Mouse (Mus musculus): ENCODE results near the gene Gm11639.
"Not testable (repeated sequence)": the region's sequence is repeated elsewhere in the genome, so short reads cannot be mapped to it uniquely, and the experiment has no call there.

The Gm11639 gene

DNA sequence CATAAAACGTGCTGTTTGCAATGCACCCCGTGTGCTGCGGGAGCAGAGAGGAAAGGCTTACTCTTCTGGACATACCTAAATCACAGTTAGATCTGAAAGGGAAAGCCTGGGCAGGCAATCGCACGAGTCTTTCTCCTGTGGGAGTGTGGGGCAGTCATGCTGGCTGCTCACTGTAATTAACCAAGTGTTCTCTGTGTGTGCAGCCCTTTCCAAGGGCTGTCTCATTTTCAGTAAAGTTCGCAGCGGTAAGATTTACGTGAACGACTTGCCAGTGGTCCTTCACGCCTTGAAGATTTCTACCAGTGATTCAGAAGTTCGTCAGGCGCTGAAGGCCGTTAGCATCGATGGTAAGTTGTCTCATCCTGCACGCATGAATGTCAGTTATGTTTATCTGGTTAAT, 18.6 kb downstream of the Gm11639 start:
- DNase-seq (ENCODE audit: low read depth): no peak

DNA sequence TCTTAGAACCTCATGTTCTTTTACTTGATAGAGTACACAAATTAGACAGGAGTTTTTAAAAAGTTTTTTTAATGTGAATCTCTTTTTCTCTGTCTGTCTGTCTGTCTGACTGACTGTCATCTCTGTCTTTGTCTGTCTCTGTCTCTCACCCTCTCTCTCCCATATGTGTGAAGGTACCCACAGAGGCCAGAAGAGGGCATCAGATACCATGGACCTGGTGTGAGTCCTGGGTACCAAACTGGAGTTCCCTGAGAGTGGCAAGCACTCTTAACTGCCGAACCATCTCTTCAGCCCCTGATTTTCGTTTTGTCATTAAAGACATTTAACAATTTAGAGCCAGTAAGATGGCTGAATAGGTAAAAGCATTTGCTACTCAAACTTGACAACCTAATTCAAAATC, 21.6 kb downstream of the Gm11639 start:
- peak; percentile 32 for DNase-seq (ENCODE audit: low read depth)

DNA sequence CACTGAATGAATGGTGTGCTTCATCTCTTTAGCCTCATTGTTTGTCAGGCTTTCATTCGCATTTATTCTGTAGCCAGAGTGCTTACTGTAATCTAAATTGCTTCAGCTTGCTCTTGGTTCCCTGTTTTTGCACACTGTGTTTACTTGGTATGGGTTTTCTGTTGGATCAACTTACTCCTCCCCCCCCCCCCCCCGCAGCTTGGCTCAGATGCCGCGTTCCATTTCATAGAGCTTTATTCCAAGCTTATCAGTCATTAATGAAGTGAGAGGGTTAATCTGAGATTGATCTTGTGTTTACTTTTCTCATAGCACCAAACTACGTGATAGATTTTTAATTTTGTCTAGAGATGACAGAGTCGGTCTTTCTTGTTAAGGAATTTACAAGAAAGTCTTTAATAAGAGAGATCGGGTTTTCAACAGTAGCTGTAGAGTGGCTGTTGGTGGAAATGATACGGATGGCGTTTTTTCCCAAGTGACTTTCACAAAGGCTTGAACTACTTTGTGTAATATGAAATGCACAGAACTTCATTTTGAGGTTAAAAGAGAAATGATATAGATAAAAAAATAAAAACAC, 59.6 kb downstream of the Gm11639 start:
- no peak for DNase-seq (ENCODE audit: low read depth)

DNA sequence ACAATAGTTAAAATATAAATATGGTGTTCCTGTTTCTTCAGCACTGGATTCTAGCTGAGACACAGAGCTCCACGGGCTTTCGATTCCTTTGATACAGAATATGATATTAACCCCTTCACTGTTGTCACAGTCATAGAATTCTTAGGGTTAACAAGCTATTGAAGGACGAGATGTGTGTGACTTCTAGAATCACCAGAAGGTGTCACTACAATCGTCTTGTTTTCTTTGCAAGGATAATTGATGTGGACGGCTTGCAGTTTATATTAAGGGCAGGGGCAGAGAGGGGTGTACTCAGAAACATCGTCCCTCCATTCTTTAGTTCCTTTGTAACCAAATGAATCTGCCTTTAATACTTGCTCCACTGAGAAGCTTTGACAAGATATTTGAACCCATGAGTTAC, 80.3 kb downstream of the Gm11639 start:
- DNase-seq (ENCODE audit: low read depth): peak; percentile 4

DNA sequence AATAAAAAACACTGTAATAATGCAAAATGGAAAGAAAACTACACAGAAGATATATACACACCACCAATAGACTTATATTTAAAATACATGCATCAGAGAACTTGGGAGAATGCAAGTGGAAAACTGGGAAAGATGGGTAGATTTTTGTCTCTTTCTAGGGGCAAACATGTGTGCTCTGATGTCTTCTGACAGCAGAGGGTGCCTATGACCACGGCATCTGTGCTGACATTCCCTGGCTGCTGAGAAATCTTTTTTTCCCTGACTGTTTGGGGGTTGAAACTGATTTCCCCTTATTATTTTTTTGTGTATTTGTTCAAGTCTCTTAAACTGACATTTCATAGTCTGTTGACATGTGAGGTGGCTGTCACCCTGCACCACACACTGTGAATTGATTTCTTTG, 81.6 kb downstream of the Gm11639 start:
- no peak for DNase-seq (ENCODE audit: low read depth)

DNA sequence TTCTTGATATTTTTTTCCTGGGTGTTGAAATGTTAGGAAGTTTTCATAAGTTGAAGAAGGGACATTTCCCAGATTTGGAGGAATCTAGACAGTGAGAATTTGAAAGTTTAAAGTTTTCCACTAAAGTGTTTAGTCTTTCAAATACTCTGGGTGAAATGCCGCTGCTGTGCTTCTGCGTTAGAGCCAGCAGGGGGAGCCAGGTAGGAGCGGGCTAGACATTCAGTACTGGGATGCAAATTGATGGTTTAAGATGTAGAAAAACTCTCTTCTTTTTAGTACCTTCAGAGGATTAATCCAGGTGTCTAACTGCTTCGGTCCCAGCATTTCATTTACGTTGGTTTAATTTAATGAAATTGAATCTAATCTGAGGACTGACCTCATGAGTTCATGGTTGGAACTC, 82.6 kb downstream of the Gm11639 start:
- DNase-seq (ENCODE audit: low read depth): peak; percentile 64

DNA sequence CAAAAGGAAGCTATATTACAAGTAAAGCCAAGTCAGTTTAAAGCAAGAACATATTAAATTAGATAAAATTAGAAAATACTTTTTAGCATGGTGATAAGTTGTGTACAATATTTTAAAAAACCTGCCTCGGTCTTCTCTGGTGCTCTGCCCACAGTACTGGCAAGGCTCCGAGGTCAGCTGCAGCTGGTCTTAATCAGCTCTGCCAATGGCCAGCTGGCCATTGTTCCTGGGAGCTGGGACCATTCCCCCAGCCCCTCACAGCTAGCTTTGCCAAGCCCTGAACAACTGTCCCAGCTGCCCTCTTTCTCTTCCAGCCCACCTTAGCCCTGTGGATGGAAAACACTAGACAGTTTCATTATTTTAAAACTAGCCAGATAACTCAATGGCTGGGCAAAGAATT, 93.3 kb downstream of the Gm11639 start:
- DNase-seq (ENCODE audit: low read depth): no peak

DNA sequence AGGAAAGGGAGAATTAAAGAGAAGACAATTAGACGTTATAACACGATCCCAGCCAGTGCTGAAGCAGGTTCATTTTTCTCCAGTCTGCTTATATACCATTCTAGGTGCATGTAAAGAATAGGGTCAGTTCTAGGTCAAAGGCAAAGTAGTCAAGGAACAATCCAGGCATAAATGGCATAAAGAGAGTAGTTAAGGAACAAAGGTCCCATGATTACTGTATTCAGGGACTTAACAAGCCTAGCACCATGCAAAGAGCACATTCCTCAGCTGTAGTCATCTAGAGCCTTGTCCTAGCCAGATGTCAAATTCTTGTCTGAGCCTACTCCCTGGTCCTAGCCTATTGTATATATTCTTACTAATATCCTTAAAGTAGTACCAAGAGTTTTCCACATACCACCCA, 259.2 kb downstream of the Gm11639 start:
- DNase-seq (ENCODE audit: low read depth): no peak

DNA sequence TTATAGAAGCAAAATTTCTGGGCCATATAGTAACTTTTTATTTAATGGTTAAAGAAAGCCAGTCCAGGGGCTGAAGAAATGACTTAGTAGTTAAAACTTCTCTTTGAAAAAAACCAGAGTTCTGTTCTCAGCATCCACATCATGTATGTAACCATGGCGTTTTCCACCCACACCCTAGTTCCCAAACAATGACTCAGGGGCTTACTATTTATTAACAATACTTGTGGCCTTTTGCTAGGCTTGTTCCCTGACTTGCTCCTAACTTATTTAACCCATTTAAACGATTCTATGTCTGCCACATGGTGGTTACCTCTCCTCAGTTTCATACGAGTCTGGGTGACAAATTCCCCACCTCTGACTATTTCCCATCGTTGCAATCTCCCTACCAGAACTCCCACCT, 266.8 kb downstream of the Gm11639 start:
- no peak for DNase-seq (ENCODE audit: low read depth)

DNA sequence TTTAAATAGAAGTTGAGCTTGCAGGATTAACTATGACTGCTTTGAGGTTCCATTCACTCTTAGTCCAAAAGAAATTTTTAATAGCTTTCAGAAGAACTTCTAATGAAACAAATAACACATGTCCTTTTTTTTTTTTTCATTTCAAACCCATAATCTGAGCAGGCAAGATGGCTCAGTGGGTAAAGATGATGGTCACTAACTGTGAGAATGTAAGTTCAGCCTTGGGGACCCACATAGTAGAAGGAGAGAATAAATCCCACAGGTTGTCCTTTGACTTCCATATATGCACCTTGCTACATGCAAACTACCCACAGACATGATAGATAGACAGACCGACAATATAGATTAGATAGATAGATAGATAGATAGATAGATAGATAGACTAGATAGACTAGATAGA, 282.4 kb downstream of the Gm11639 start:
- no peak for DNase-seq (ENCODE audit: low read depth)

DNA sequence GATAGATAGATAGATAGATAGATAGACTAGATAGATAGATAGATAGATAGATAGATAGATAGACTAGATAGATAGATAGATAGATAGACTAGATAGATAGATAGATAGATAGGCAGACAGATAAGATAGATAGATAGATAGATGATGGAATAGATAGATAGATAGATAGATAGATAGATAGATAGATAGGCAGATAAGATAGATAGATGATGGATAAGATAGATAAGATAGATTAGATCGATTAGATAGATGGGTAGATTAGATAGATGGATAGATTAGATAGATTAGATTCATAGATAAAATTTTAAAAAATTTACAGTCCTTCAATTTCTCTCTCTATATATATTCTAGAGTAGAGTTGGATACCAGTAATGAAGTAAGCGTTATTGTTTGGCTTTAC, 282.9 kb downstream of the Gm11639 start:
- DNase-seq (ENCODE audit: low read depth): no peak

DNA sequence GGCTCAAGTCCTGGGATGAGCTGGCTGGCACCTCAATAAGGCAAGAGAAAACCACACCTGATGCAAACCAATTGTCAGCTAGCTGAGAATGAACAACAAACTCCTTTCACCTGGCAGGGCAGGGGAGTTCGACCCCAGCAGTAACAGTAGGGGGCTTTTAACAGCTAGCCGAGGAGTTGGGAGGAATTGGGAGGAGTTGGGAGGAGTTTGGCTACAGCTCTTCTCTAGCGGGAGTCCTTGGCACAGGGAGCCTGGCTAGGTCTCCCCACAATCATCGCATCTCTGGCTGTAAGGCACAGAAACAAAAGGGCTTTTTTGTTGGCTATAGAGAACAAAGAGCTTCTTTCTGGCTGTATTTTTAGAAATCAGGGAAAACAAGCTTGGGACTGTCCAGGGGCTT, 285.8 kb downstream of the Gm11639 start:
- DNase-seq (ENCODE audit: low read depth): no peak

DNA sequence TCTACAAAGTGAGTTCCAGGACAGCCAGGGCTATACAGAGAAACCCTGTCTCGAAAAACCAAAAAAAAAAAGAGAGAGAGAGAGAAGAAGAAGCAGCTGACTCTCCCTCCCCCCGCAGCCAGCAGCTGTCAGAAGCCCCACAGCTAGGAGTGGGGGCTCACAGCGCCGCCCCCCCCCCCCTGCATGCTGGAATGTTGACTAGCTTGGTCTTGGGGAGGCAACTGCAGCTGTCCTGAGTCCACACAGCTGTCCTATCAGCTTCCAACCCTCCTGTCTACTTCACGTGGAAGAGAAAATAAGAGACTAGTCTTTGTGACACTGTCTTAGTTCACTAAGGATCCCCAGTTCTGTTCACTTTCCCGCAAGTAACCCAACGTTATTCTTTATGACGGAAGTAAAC, 287.0 kb downstream of the Gm11639 start:
- DNase-seq (ENCODE audit: low read depth): no peak

DNA sequence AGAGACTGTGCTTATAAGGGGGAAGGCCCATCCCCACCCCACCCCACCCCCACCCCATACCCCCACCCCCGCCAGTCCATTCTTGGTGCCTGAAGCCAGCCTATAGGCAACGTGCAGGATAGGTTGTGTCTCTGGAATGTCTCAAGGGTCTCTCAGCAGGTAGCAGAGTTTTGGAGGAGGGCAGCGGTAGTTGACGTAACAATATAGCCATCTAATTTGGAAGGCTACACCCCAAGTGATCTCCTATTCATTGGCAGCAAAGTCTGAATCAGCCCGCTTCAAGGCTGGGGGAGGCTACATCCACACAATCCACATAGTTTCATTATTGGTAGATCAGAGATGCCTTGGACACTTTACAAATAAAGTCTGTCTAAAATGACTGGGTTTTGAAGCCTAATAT, 292.5 kb downstream of the Gm11639 start:
- no peak for DNase-seq (ENCODE audit: low read depth)

DNA sequence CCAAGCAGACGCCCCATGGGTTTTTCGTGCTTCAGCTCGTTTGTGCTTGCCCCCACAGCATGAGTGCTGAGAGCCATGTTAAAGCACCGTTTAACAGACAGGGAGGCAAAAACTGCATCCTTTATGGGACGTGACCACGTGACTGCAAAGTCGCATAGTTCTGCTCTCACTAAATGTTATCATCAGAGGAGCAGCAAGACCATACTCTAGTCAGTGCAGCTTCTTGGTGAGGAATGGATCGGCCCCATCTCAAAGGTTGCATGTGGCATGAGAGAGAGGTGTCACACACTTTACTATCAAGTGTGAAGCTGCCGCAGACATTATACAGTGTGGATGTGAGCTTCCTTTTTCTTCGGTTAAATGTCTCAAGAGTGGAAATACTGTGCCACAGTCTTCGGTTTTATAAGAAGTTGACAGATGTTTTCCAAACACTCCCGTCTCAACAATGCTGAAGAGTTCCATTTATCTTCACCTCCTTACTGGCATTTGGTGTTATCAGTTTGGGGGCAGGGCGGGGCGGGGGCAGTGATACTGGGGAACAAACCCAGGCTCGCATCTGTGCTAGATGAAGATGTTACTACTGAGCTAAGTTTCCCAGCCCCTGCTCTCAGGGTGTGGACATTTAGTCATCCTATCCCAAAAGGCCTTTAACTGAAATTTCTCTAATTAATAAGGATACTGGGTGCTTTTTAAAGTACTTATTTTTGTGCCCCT, 296.0 kb downstream of the Gm11639 start:
- DNase-seq (ENCODE audit: low read depth): no peak

DNA sequence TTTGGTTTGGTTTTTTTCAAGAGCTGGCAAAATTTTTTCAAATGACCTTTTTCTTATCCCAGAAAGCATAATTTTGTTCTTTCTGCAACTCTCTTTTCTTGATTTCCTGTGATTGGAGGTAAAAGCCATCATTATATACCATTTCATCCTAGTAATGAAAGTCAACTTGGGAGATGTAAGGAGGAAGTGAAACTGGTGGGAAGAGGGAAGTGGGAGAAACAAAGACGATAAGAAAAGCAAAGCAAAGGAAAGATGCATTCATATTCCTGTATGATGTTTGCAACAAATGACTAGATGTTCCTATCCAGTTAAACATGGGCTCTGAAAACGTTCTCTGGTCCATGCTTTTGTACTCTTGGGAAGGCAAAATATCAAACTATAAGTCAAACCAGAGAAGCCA, 323.7 kb downstream of the Gm11639 start:
- DNase-seq (ENCODE audit: low read depth): no peak

DNA sequence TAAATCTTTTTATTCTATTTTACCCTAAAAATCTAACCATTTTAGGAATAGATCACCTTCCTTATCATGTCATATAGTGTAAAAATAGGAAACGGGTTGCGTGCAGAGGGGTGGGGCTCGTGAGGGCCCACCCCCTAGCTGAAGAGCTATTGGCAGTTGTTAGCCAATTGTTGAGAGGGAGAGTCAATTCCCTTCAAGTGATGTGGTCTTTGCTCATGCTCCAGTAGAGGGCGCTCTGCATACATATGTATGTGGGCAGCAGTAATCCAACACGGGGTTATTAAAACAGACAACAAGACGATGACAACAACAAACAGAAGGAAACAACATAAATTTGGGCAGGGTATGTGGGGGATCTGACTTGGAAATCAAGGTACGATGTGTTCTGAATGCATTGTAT, 335.6 kb downstream of the Gm11639 start:
- peak; percentile 40 for DNase-seq (ENCODE audit: low read depth)

DNA sequence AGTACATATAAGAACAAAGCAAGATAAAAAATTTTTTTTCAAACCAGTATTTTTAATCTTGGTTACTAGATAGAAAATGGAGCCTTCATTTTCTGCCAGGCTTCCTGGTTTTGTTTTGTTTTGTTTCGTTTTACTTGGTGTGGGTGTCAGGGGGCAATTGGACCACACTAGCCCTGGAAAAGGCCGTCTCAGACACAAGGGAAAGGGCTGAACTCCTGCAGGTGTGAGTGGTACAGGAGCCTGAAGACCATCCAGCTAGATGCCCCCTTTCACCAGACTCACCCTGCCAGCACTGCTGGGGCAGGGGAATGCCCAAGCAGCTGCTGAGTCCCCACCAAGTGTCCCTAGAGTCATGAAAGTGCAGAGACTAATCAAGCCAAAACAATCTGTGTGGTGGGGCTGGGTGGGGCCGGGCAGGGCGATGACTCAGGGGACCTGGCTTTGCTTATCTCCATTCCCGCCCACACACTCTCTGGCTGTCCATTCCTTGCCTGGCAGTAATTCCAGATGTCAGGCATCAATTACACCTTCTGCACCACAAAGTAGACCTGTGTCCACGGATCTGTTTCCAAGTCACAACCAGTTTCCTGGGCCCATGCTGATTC, 343.3 kb downstream of the Gm11639 start:
- DNase-seq (ENCODE audit: low read depth): no peak

DNA sequence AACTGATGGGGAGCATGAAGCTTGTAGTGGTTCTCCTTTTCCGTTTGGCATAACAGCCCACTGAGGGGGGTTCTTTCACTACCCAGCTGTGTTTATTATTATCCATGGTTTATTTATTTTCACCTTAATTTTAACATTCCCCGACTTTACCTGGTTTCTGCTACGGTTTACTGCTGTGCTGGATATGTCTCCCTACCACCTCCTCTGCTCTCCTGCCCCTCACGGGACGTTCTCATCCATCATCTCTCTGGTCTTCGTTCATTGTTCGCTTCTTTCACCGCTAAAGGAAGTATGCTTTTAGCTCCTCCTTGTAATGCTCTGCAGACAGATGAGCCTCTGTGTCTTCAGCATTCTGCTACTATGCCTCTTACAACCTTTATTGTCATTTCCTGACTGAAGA, 344.0 kb downstream of the Gm11639 start:
- DNase-seq (ENCODE audit: low read depth): no peak

DNA sequence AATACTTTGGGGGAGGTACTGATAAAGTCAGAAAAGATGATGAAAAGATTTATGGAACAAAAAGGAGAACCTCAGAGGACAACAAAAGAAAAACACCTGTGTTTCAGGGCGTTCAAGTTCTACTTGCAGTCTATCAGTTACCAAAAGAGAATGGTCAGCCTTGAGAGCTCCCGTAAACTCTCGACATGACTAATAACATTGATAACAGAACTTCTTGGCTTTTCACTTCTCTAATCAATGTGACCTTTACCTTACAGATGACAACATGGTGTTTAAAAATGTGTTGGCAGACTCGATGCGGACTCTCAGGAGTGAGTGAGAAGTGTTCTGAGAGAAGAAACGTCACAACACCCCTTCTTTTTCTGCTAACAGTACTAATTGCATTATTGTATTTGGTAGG, 344.7 kb downstream of the Gm11639 start:
- no peak for DNase-seq (ENCODE audit: low read depth)

DNA sequence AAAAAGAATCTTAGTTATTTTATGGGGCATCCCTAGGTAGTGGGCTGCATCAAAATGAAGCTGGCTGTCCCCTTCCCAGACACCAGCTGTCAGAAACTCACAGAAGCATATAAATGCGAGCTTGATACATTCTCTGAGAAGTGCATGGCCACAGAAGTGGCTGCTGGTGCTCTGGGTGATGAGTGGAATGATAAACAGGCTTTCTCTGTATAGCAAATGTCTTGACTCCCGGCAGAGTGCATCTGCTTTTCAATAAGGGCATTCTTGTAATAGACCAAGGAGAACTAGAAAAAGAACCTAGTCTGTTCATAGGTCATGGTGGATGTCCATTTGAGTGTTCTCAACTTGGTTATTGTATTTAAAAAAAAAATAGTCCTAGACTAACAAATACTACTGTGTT, 345.6 kb downstream of the Gm11639 start:
- no peak for DNase-seq (ENCODE audit: low read depth)

DNA sequence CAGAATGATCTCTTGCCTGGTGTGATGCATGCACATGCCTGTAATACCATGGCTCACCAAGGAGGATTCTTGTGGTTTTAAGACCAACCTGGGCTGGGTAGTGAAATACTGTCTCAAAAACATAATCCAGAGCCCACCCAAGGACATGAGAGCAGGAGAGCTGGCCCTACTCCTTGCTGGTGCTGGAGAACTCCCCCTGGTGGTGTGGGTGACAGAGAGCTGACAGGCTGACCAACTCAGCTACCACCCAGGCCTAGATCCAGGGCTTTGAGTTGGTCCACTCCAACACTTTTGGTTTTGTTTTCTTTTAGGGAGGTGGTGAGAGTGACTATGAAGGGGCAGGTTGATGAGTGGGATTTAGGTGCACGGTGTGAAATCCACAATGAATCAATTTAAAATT, 349.6 kb downstream of the Gm11639 start:
- no peak for DNase-seq (ENCODE audit: low read depth)

DNA sequence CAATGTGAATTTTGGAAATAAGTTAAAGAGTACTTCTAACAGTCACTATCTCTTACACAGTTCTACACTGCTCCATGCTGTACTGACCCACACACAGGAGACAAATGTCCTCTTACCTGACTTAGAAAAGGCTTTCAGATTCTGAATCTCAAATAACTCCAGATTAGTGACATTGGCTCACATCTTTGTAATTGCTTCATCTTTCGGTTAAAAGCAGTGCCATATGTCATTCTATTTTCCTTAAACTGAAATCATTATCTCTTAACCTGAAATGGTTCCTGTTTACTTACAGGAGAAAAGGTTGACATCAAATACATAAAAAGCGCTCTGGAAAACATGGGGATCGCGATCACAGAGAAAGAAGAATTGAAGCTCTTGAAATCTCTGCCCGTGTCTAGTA, 377.8 kb downstream of the Gm11639 start, which contains the start of gene Efcab3:
Efcab3 (plus strand) TSS at position 301 of the 400 bp plus-strand sequence.
- DNase-seq (ENCODE audit: low read depth): no peak

DNA sequence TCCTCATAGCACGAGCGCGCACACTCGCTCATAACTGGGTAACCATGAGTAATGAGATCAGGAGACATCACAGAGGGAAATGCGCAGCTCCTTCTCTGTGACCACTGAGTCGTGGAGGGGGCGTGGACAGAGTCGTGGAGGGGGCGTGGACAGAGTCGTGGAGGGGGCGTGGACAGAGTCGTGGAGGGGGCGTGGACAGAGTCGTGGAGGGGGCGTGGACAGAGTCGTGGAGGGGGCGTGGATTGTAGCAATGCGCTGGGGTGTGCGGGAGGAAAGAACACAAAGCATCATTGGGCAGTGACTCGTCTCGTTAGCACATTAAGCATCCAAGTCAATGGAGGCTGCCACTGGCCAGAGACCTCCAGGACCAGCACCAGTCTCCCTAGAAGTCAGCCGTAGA, 426.9 kb downstream of the Gm11639 start:
- DNase-seq (ENCODE audit: low read depth): not testable (repeated sequence)

Data from induced T-regulatory cell, adult 2 months (primary cell).